Mouse (Mus musculus): ENCODE results near the gene Nutf2.

- TF ChIP-seq EP300 (IDR thresholded peaks at IDR 0.05; ENCODE audit: low read depth), result peak; percentile 62
- TF ChIP-seq CTCF (IDR thresholded peaks at IDR 0.05; ENCODE audit: low read depth), result no peak
Observed at GRCm38 (mm10) chr8:105851651-105852143, 8.7 kb upstream of the Nutf2 start.

Data from liver, embryonic 14.5 days (tissue).